Mouse (Mus musculus) layer of hippocampus, adult 11-12 months (tissue): Measurements from ENCODE around the gene Faap24.

ENCODE experiments used
- DNase-seq: peaks from one replicate; pipeline ENCODE4 v3.0.0; 2022; ENCODE audit warnings: low spot score

The Faap24 gene

DNA sequence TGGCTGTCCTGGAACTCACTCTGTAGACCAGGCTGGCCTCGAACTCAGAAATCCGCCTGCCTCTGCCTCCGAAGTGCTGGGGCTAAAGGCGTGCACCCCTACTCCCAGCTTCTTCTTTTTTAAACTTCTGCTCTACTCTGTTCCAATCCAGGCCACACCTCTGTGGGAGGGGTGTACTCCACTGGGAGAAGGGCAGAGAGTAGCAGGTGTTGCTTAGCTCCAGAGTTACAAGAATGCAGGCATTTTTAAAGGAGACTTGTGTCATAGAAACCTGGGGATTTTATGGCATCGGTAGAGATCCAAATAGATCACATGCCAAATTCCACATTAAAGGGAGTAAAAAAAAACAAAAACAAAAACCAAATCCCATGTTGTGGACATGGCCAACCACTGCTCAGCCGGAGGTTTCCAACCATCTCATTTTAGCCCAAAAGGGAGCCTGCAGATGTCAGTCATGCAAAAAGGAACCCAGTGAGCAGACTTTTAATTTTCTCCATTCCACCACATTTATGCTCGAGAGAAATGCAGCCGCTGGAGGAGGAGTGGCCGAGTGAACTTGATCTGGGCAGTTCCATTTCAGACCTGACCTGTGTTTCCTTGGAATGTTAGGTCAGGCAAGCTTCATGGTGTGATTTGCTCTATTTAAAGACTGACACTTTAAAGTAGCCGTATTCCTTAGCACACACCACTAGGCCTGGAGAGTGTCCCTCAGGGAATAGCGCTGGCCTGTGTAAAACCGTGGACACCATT, 31.3 kb downstream of the Faap24 start:
- DNase-seq: no peak

- no peak for DNase-seq
Measured at GRCm38 (mm10) chr7:35362868-35363267, 33.8 kb downstream of the Faap24 start.

- no peak for DNase-seq
Measured at GRCm38 (mm10) chr7:35362253-35362652, 34.4 kb downstream of the Faap24 start.

DNA sequence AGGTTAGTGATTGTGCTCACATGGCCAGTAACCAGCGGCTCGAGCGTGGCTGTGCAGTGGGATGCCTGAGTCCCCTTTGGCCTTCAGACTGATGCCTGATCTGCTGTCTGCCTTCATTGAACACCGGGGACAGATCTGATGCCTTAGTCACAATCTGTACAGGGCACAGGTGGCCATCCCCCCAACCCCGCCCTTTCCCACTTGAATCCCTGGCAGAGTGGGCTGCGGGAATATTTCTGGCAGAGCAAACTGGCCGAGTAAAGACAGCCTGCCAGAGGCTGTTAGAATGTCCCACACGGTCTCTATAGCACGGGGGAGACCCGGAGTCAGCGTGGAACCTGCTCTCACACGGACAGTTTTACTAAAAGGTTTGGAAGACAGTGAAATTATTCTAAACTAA, 39.0 kb downstream of the Faap24 start:
- no peak for DNase-seq

- no peak for DNase-seq
Measured at GRCm38 (mm10) chr7:35355303-35355872, 41.2 kb downstream of the Faap24 start.

GRCm38 (mm10) chr7:35353306-35353705, 43.3 kb downstream of the Faap24 start:
- DNase-seq: no peak

GRCm38 (mm10) chr7:35351155-35351554, 45.5 kb downstream of the Faap24 start:
- DNase-seq: no peak

DNA sequence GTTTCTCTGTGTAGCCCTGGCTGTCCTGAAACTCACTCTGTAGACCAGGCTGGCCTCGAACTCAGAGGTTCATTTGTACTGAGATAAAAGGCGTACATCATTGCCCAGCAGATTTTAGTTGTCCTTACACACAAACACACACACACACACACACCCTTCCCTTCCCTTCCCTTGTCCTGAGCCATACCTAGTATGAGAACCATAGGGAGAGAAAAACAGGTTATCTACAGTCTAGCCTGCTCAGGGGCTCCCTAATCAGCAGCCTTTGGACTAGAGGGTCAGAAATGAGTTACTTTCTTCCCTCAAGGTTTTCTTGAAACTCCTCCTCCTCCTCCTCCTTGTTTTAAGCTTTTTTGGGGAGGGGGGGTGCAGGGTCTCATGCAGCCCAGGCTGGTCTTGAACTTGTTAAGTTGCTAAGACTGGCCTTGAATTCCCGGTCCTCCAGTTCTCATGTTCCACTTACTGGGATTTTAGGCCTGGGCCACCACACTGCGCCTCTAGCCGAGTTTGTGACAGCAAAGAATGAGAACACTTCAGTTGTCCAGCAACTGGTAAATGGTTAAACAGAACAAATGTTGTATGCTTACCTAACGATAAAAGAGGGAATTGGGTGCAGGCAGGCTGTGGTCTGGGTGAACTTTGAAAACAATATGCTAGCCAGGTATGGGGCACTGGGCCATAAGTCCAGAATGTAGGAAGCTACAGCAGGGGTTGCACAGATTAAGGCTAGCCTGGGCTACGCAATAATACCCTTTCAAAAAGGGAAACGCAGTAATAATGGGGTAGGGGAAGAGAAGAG, 46.6 kb downstream of the Faap24 start:
- no peak for DNase-seq

DNA sequence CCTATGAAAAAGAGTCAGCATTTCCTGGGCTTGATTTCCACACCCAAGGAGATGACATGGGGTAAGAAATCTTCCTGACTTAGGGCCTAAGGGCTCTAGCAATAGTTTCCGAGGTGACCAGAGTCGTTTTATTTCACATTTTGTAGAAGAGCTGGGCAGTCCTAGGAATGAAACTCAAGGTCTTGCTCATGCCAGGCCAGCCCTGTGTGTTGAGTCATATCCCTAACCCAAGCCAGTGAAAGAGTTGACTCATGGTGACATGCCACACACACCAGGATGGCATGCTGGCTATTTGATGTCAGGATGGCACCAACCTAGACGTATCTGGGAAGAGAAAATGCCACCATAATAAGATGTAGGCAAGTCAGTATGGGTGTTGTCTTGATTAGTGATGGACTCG, 47.6 kb downstream of the Faap24 start:
- DNase-seq: no peak

DNA sequence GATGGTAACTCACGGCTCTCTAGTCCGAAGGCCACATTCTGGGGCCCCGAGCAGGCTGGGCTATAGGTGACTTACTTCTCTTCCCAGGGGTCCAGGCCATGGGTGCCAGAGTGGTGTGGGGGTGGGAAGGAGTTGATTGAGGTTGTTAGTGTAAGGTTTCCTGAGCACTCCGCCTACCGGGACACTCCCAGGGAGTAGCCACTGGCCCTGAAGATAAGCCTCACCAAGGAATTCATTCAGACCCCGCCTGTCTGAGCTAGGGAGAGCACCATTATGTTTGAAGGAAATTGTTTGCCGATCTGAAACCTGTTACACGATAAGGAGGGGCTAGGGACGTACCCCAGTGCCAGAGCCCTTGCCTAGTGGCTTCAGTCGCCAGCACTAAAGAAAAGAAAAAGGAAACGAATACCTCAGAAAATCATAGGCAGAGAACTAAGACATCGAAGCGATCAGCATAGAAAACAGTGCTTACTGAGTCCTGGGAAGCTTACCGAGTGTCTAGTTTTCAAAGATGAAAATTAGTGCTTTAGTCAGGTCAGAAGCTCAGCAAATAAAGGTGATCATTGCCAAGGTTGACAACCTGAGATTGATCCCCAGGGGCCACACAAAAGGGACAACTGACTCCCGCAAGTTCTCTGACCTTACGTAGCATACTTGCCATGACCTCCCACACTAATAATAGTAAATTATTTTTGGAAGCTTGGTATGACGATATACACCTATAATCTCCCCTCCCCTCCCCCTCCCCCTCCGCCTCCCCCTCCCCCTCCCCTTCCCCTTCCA, 48.5 kb downstream of the Faap24 start:
- DNase-seq: no peak

GRCm38 (mm10) chr7:35344785-35345330, 51.8 kb downstream of the Faap24 start:
- no peak for DNase-seq

DNA sequence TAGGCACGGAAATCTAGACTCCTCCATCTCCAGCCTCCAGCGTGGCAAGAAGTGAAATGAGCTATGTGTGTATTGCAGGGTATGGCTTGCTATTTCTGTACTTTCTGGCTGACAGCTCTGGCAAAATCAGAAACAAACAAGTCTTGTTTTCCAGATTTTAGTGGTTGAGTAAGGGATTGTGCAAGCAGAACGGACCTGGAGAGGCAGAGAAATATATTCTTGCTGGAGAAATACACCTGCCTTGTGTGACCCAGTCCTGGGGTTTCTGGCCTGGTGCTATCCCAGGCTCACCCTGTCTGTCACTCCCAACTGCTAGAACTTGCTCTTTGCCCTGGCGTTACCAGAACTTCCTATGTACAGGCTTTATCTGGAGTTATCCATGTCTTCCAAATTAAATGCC, 54.1 kb downstream of the Faap24 start:
- DNase-seq: no peak
